Mouse (Mus musculus) Patski (cell line): ENCODE measurements around the gene Rcsd1. TPM values are rescaled to one million over a fixed set of nuclear protein-coding genes. Genes with fewer than 3 reads are reported as not detected.

Experiments
- ATAC-seq: fragments of 100-300 bp; one replicate; pipeline ENCODE4 v1.8.0; 2021
- CTCF ChIA-PET: fragments of 350-600 bp; sonication (Branson Sonifier 250); formaldehyde crosslinking; loops from one replicate; lab custom pipeline; 2022; ENCODE audit warnings: inconsistent platforms; lab: Charles Lee
- POLR2A ChIA-PET: fragments of 350-600 bp; sonication (Branson Sonifier 250); formaldehyde crosslinking; loops from one replicate; lab custom pipeline; 2022; ENCODE audit warnings: antibody characterized with exemption, inconsistent platforms; lab: Charles Lee
- DNase-seq: peaks from one replicate; pipeline ENCODE4 v3.0.0-alpha.2; 2011; ENCODE audit warnings: low read depth, low spot score
- H3K27me3 ChIP-seq: fragments of 371-371 bp; one replicate; pipeline ENCODE4 v1.5.1; 2021
- CTCF ChIP-seq: fragments of 100-300 bp; IDR thresholded peaks from one replicate; pipeline ENCODE4 v1.5.1; 2021
- in situ Hi-C: fragments of 300-500 bp; cut with MboI; formaldehyde crosslinking; loops from 3 replicates; pipeline ENCODE4 v1.11.1; 2018; ENCODE audit warnings: low pct_unique_long_range_greater_than_20kb, mixed read lengths
- polyA plus RNA-seq: library from polyadenylated mRNA; unstranded; gene quantifications from one replicate; pipeline ENCODE4 v1.2.3, GENCODE M21; 2021

Gene Rcsd1
- polyA plus RNA-seq, 1 experiment from 2014 or later = 0.24 TPM

GRCm38 (mm10) chr1:165705368-165705767 is 4.2 kb downstream of the Rcsd1 start:
- CTCF ChIA-PET = interaction anchor here (1.0 kb wide), 1 partner anchor 48 kb away, joined by 3 read pairs; no protein-coding TSS in a partner anchor
- POLR2A ChIA-PET = no interaction called here

GRCm38 (mm10) chr1:165704841-165705240 is 4.7 kb downstream of the Rcsd1 start:
- DNase-seq = no peak
- CTCF ChIA-PET = no interaction called here
- peaks cover 29% of the 10 kb centered on the region for H3K27me3 ChIP-seq
- ATAC-seq = no peak
- in situ Hi-C loops = no loop called here
- POLR2A ChIA-PET = no interaction called here
- TF ChIP-seq CTCF = no peak

More at GRCm38 (mm10) chr1:165705368-165705767, 4.2 kb downstream of the Rcsd1 start:
- ATAC-seq = no peak
- no peak for DNase-seq
- no peak for TF ChIP-seq CTCF
- in situ Hi-C loops = no loop called here
- peaks cover 34% of the 10 kb centered on the region for H3K27me3 ChIP-seq

- in situ Hi-C loops = no loop called here
- ChIA-PET POLR2A (no interaction called here), CTCF (interaction anchor here (1.5 kb wide), 1 partner anchor 33 kb away, joined by 3 read pairs; no protein-coding TSS in a partner anchor)
- DNase-seq = no peak
- no peak for ATAC-seq
- no peak for TF ChIP-seq CTCF
- peaks cover 18% of the 10 kb centered on the region for H3K27me3 ChIP-seq
These were observed 7.1 kb downstream of the Rcsd1 start for GRCm38 (mm10) chr1:165702221-165703031.

- POLR2A ChIA-PET = no interaction called here
- no peak for TF ChIP-seq CTCF
- in situ Hi-C loops = no loop called here
- CTCF ChIA-PET = interaction anchor here (1.1 to 1.5 kb wide), 3 partner anchors 12 to 79 kb away, joined by 3 read pairs; no protein-coding TSS in a partner anchor
- no peak for DNase-seq
- peaks cover 14% of the 10 kb centered on the region for H3K27me3 ChIP-seq
- no peak for ATAC-seq
These were observed 8.0 kb downstream of the Rcsd1 start for GRCm38 (mm10) chr1:165701562-165701961.

- TF ChIP-seq CTCF = no peak
- CTCF ChIA-PET = interaction anchor here (1.1 to 1.6 kb wide), 4 partner anchors 13 to 80 kb away, joined by 3 read pairs; no protein-coding TSS in a partner anchor
- H3K27me3 ChIP-seq = peaks cover 17% of the 10 kb centered on the region
- POLR2A ChIA-PET = no interaction called here
- no peak for ATAC-seq
- DNase-seq = no peak
- in situ Hi-C loops = no loop called here
These were observed 8.5 kb downstream of the Rcsd1 start for GRCm38 (mm10) chr1:165700933-165701518.

GRCm38 (mm10) chr1:165700376-165700815 is 9.2 kb downstream of the Rcsd1 start:
- H3K27me3 ChIP-seq = peaks cover 21% of the 10 kb centered on the region
- CTCF ChIA-PET = interaction anchor here (1.5 to 1.6 kb wide), 2 partner anchors 35 to 40 kb away, joined by 3 read pairs; no protein-coding TSS in a partner anchor
- POLR2A ChIA-PET = no interaction called here
- ATAC-seq = no peak
- in situ Hi-C loops = no loop called here
- TF ChIP-seq CTCF = no peak
- DNase-seq = no peak

GRCm38 (mm10) chr1:165697701-165698100 is 11.9 kb downstream of the Rcsd1 start:
- in situ Hi-C loops = no loop called here
- peaks cover 17% of the 10 kb centered on the region for H3K27me3 ChIP-seq
- CTCF ChIA-PET = interaction anchor here (0.9 to 1.2 kb wide), 4 partner anchors 9 to 36 kb away, joined by 3 to 4 read pairs (median 3); no protein-coding TSS in a partner anchor
- ATAC-seq (no peak), DNase-seq (no peak)
- POLR2A ChIA-PET = no interaction called here
- TF ChIP-seq CTCF = no peak

- ATAC-seq (no peak), DNase-seq (no peak)
- H3K27me3 ChIP-seq = peaks cover 20% of the 10 kb centered on the region
- POLR2A ChIA-PET = no interaction called here
- TF ChIP-seq CTCF = no peak
- in situ Hi-C loops = no loop called here
- CTCF ChIA-PET = interaction anchor here (1.0 to 1.2 kb wide), 3 partner anchors 9 to 14 kb away, joined by 3 to 4 read pairs (median 3); no protein-coding TSS in a partner anchor
These were observed 12.7 kb downstream of the Rcsd1 start for GRCm38 (mm10) chr1:165696870-165697269.

GRCm38 (mm10) chr1:165696040-165696439 is 13.5 kb downstream of the Rcsd1 start:
- in situ Hi-C loops = no loop called here
- peaks cover 23% of the 10 kb centered on the region for H3K27me3 ChIP-seq
- CTCF ChIA-PET = interaction anchor here (1.1 to 1.2 kb wide), 2 partner anchors 9 to 13 kb away, joined by 3 to 4 read pairs; no protein-coding TSS in a partner anchor
- POLR2A ChIA-PET = no interaction called here
- no peak for ATAC-seq
- no peak for TF ChIP-seq CTCF
- no peak for DNase-seq

GRCm38 (mm10) chr1:165695392-165696014 is 14.1 kb downstream of the Rcsd1 start:
- ChIA-PET POLR2A (no interaction called here), CTCF (interaction anchor here (1.2 kb wide), 1 partner anchor 13 kb away, joined by 3 read pairs; no protein-coding TSS in a partner anchor)
- TF ChIP-seq CTCF = no peak
- in situ Hi-C loops = no loop called here
- DNase-seq = no peak
- ATAC-seq = no peak
- peaks cover 26% of the 10 kb centered on the region for H3K27me3 ChIP-seq
